Mouse (Mus musculus) induced T-regulatory cell, adult 2 months (primary cell): ENCODE data around the gene Kalrn.
A peak's percentile ranks its signal among the peaks of the same experiment; 100 is the strongest.
"Not testable (repeated sequence)": the region's sequence is repeated elsewhere in the genome, so short reads cannot be mapped to it uniquely, and the experiment has no call there.

Experiments
- DNase-seq: peaks from one replicate; pipeline ENCODE4 v3.0.0-alpha.2; 2012; ENCODE audit warnings: low read depth

The Kalrn gene

GRCm38 (mm10) chr16:34112490-34112889, 460.8 kb downstream of the Kalrn start:
- no peak for DNase-seq

- DNase-seq = no peak
Observed at GRCm38 (mm10) chr16:34110840-34111625, 462.3 kb downstream of the Kalrn start.

- DNase-seq = no peak
Observed at GRCm38 (mm10) chr16:34104427-34104826, 468.9 kb downstream of the Kalrn start.

GRCm38 (mm10) chr16:34102742-34103141, 470.6 kb downstream of the Kalrn start:
- DNase-seq = no peak

GRCm38 (mm10) chr16:34099795-34100194, 473.5 kb downstream of the Kalrn start:
- no peak for DNase-seq

- DNase-seq = peak; percentile 53
Observed at GRCm38 (mm10) chr16:34095548-34096141, 477.7 kb downstream of the Kalrn start.

GRCm38 (mm10) chr16:34095093-34095465, 478.3 kb downstream of the Kalrn start:
- DNase-seq = peak; percentile 20

GRCm38 (mm10) chr16:34094446-34095092, 478.8 kb downstream of the Kalrn start:
- DNase-seq = peak; percentile 52

- DNase-seq = peak; percentile 28
Observed at GRCm38 (mm10) chr16:34093734-34094445, 479.4 kb downstream of the Kalrn start.

GRCm38 (mm10) chr16:34089528-34090095, 483.7 kb downstream of the Kalrn start:
- DNase-seq = no peak

GRCm38 (mm10) chr16:34089022-34089421, 484.3 kb downstream of the Kalrn start:
- no peak for DNase-seq

- no peak for DNase-seq
Observed at GRCm38 (mm10) chr16:34088331-34088730, 485.0 kb downstream of the Kalrn start.

- DNase-seq = no peak
Observed at GRCm38 (mm10) chr16:34084135-34084920, 489.0 kb downstream of the Kalrn start.

- DNase-seq = peak; percentile 21
Observed at GRCm38 (mm10) chr16:34082494-34083469, 490.6 kb downstream of the Kalrn start.

- no peak for DNase-seq
Observed at GRCm38 (mm10) chr16:34081683-34082438, 491.5 kb downstream of the Kalrn start.

- not testable (repeated sequence) for DNase-seq
Observed at GRCm38 (mm10) chr16:34081314-34081682, 492.0 kb downstream of the Kalrn start.

- no peak for DNase-seq
Observed at GRCm38 (mm10) chr16:34080818-34081217, 492.5 kb downstream of the Kalrn start.

- no peak for DNase-seq
Observed at GRCm38 (mm10) chr16:34079511-34079910, 493.8 kb downstream of the Kalrn start.

- DNase-seq = no peak
Observed at GRCm38 (mm10) chr16:34078732-34079131, 494.6 kb downstream of the Kalrn start.
